Mouse (Mus musculus): ENCODE data around the gene Catsperg2. TPM values are rescaled to one million over a fixed set of nuclear protein-coding genes. Genes with fewer than 3 reads are reported as not detected.
A peak's percentile ranks its signal among the peaks of the same experiment; 100 is the strongest.
"Not testable (repeated sequence)": the region's sequence is repeated elsewhere in the genome, so short reads cannot be mapped to it uniquely, and the experiment has no call there.

Catsperg2 gene
- polyA plus RNA-seq, 1 experiment from 2014 or later: not detected

DNA sequence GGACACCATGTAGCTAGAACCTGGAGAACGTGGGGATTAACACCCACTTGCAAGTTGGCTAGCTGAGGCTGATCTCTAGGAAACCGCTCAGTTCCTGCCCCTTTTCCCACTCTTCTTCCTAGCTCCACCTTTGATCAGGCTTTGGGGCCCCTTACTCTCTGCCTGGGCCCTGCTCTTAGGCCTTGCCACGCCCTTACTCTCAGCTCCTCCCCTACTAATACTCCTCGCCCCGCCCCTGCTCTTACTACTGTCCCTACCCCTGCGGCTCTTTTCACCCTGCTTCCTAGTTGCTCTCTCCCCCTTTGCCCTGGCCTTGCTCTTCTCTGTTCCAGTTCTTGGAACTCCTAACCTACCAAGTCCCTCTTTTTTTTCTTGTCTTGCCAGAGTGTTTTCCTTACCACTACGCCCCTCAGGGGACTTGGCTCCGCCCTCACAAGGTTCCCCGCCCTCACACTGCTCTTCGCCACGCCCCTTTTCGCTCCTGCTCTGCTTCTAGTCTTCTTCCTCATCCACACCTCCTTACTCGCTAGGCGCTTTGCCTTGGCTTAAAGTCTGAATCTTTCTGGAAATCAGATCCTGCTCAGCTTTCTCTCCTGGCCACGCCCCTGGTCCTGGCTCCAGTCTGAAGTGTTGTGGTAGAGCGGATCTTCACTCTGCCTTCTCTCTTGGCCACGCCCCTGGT, 1.2 kb downstream of the Catsperg2 start:
- ATAC-seq (ENCODE audit: insufficient read depth); H3K4me1 ChIP-seq (replicated peaks); H3K9ac ChIP-seq; H3K27ac ChIP-seq (replicated peaks); H3K36me3 ChIP-seq (replicated peaks); H3K4me3 ChIP-seq (replicated peaks); H3K9me3 ChIP-seq (replicated peaks); H3K4me2 ChIP-seq; H3K27me3 ChIP-seq: not testable (repeated sequence)
- 25% methylated on average over 17 of the region's 17 CpGs for WGBS (ENCODE audit: insufficient replicate concordance)

DNA sequence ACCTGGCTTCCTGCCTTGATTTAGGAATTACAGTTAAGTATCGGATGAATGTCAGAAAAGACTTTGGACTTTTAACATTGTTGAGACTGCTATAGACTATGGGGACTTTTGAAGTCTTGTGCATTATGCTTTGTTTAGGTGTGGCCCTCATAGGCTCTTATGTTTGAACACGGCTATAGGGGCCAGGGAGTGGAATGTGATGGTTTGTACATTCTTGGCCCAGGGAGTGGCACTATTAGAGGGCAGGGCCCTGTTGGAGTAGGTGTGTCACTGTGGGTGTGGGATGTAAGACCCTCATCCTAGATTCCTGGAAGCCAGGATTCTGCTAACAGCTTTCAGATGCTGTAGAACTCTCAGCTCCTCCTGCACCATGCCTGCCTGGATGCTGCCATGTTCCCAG, 17.9 kb downstream of the Catsperg2 start:
- H3K36me3 ChIP-seq (replicated peaks); H3K4me3 ChIP-seq (replicated peaks): not testable (repeated sequence)
- WGBS (ENCODE audit: insufficient replicate concordance): 67% methylated on average over 2 of the region's 2 CpGs

DNA sequence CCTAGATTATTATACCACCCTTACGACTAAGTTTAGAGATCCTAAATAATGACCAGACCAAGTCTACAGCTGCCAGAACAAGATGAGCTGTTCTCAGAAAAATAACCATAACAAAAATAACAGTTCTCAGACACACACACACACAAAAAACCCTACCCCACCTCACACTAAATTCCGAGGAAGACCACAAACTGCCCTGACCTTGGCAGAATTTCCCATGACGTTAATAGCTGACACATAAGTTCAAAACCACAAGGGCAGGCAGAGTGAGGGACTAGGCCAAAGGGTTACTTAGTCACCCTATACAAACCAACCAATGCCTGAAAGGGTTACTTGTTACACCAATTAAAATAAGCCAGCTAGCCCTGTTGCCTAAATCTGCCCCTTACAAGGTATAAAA, 31.6 kb downstream of the Catsperg2 start:
- H3K4me3 ChIP-seq (replicated peaks): not testable (repeated sequence)

More for the DNA sequence above, 17.9 kb downstream of the Catsperg2 start:
- not testable (repeated sequence) for ATAC-seq (ENCODE audit: insufficient read depth); H3K9ac ChIP-seq; H3K27me3 ChIP-seq; H3K27ac ChIP-seq (replicated peaks); H3K9me3 ChIP-seq (replicated peaks); H3K4me1 ChIP-seq (replicated peaks); H3K4me2 ChIP-seq

GRCm38 (mm10) chr7:29681868-29682267, 45.0 kb downstream of the Catsperg2 start:
- ATAC-seq (ENCODE audit: insufficient read depth): no peak
- Histone ChIP-seq H3K9ac (no peak overlapping the region), H3K36me3 (replicated peaks) (no peaks in the 10 kb centered on the region), H3K9me3 (replicated peaks) (peaks cover 11% of the 10 kb centered on the region), H3K4me1 (replicated peaks) (no peaks in the 10 kb centered on the region), H3K4me2 (no peak overlapping the region), H3K27me3 (no peaks in the 10 kb centered on the region), H3K27ac (replicated peaks) (no peak overlapping the region), H3K4me3 (replicated peaks) (no peak overlapping the region)
- 46% methylated on average over 3 of the region's 3 CpGs for WGBS (ENCODE audit: insufficient replicate concordance)

More for the DNA sequence above, 31.6 kb downstream of the Catsperg2 start:
- not testable (repeated sequence) for H3K9me3 ChIP-seq (replicated peaks); ATAC-seq (ENCODE audit: insufficient read depth); H3K36me3 ChIP-seq (replicated peaks); H3K27ac ChIP-seq (replicated peaks); H3K4me2 ChIP-seq; H3K9ac ChIP-seq; H3K4me1 ChIP-seq (replicated peaks); H3K27me3 ChIP-seq
- WGBS (ENCODE audit: insufficient replicate concordance): 50% methylated on average over 3 of the region's 3 CpGs

MicroRNAs within 50 kb of the gene (microRNA counts, 519-probe panel; counts per million panel counts)
- 2,140 counts per million, percentile 30 among the panel's probes with 10 or more counts for microRNA mmu-miR-1964

Small RNA genes within 50 kb of the gene (microRNA-seq; reads per million reads assigned to microRNA genes)
- gene Mir1964: 4.8 reads per million, percentile 16 among the genes with 10 or more reads in this experiment

Other genes starting within 250 kb of the Catsperg2 start
- 2.2 and 2.6 TPM in 2 replicates for gene Sipa1l3, start 208.4 kb downstream of the Catsperg2 start, polyA plus RNA-seq (2015; fragmentation: Nextera tagmentation; extraction: Ambion mirVana)
- gene Zfp84, start 41.5 kb upstream of the Catsperg2 start, polyA plus RNA-seq (2015; fragmentation: Nextera tagmentation; extraction: Ambion mirVana): 3.2 TPM in 2 replicates
- gene Zfp30, start 57.0 kb upstream of the Catsperg2 start, polyA plus RNA-seq (2015; fragmentation: Nextera tagmentation; extraction: Ambion mirVana): 0.54 and 0.67 TPM in 2 replicates
- 2.9 and 4.1 TPM in 2 replicates for gene Zfp790, start 89.1 kb upstream of the Catsperg2 start, polyA plus RNA-seq (2015; fragmentation: Nextera tagmentation; extraction: Ambion mirVana)
- 0.36 and 0.83 TPM in 2 replicates for gene Zfp940, start 126.6 kb upstream of the Catsperg2 start, polyA plus RNA-seq (2015; fragmentation: Nextera tagmentation; extraction: Ambion mirVana)
- gene Zfp420, start 132.9 kb upstream of the Catsperg2 start, polyA plus RNA-seq (2015; fragmentation: Nextera tagmentation; extraction: Ambion mirVana): 0.91 and 0.97 TPM in 2 replicates
- 1.4 and 1.7 TPM in 2 replicates for gene Zfp27, start 179.5 kb upstream of the Catsperg2 start, polyA plus RNA-seq (2015; fragmentation: Nextera tagmentation; extraction: Ambion mirVana)
- gene Zfp383, start 181.2 kb upstream of the Catsperg2 start, polyA plus RNA-seq (2015; fragmentation: Nextera tagmentation; extraction: Ambion mirVana): 0.35 and 0.39 TPM in 2 replicates
- 1.5 and 1.8 TPM in 2 replicates for gene Zfp74, start 227.1 kb upstream of the Catsperg2 start, polyA plus RNA-seq (2015; fragmentation: Nextera tagmentation; extraction: Ambion mirVana)